Mouse (Mus musculus) hindbrain, embryonic 15.5 days (tissue): ENCODE results near the gene 1700010I14Rik. TPM values are rescaled to one million over a fixed set of nuclear protein-coding genes. Genes with fewer than 3 reads are reported as not detected.

Experiments
- ATAC-seq: fragments of 200-750 bp; cut with Nextera tagmentation; 2 replicates; pipeline ENCODE4 v1.8.0; 2017; ENCODE audit warnings: low read depth, moderate number of reproducible peaks, moderate TSS enrichment; ENCODE audit not compliant: low FRiP score
- H3K27ac ChIP-seq: fragments of 300-500 bp; sonication (generic); replicated peaks from 2 replicates; pipeline ENCODE4 v1.5.1; 2015; ENCODE audit warnings: mild to moderate bottlenecking, inconsistent platforms
- H3K27me3 ChIP-seq: fragments of 300-500 bp; sonication (generic); 2 replicates; pipeline ENCODE4 v1.6.1; 2015; ENCODE audit warnings: control low read depth, inconsistent platforms
- H3K36me3 ChIP-seq: fragments of 300-500 bp; sonication (generic); 2 replicates; pipeline ENCODE4 v1.6.1; 2015; ENCODE audit warnings: control low read depth, inconsistent platforms
- H3K4me1 ChIP-seq: fragments of 300-500 bp; sonication (generic); replicated peaks from 2 replicates; pipeline ENCODE4 v1.6.1; 2015; ENCODE audit warnings: control low read depth, inconsistent platforms
- H3K4me2 ChIP-seq: fragments of 300-500 bp; sonication (generic); 2 replicates; pipeline ENCODE4 v1.6.1; 2015; ENCODE audit warnings: moderate library complexity, mild to moderate bottlenecking, inconsistent platforms
- H3K4me3 ChIP-seq: fragments of 300-500 bp; sonication (generic); 2 replicates; pipeline ENCODE4 v1.5.1; 2015; ENCODE audit warnings: mild to moderate bottlenecking, inconsistent platforms
- H3K9ac ChIP-seq: fragments of 300-500 bp; sonication (generic); 2 replicates; pipeline ENCODE4 v1.6.1; 2015; ENCODE audit warnings: inconsistent platforms
- H3K9me3 ChIP-seq: fragments of 300-500 bp; sonication (generic); 2 replicates; pipeline ENCODE4 v1.6.1; 2016; ENCODE audit warnings: control low read depth, inconsistent platforms
- WGBS: fragments of 180-500 bp; shearing (Covaris S2); methylation state at CpG from one replicate; pipeline ENCODE4 v1.1.7; 2015; 5-methylcytosine and 5-hydroxymethylcytosine counted together
- polyA plus RNA-seq: library from polyadenylated mRNA; unstranded; fragments of >200 nt; fragmentation: Nextera tagmentation; extraction: Ambion mirVana; gene quantifications from 2 replicates; pipeline ENCODE4 v1.2.1, GENCODE M21; 2015

Gene 1700010I14Rik
- polyA plus RNA-seq, 1 experiment from 2014 or later, result 2.7 TPM

GRCm38 (mm10) chr17:8976745-8977144 lies 11.4 kb upstream of the 1700010I14Rik start:
- peaks cover 18% of the 10 kb centered on the region for H3K4me1 ChIP-seq
- no peak overlapping the region for H3K4me2 ChIP-seq
- H3K4me3 ChIP-seq, result no peak overlapping the region
- 87% methylated on average over 6 of the region's 6 CpGs for WGBS
- H3K9me3 ChIP-seq, result no peaks in the 10 kb centered on the region
- no peak overlapping the region for H3K9ac ChIP-seq
- H3K27ac ChIP-seq, result no peak overlapping the region
- no peak for ATAC-seq
- peaks cover 25% of the 10 kb centered on the region for H3K36me3 ChIP-seq
- H3K27me3 ChIP-seq, result no peaks in the 10 kb centered on the region

DNA sequence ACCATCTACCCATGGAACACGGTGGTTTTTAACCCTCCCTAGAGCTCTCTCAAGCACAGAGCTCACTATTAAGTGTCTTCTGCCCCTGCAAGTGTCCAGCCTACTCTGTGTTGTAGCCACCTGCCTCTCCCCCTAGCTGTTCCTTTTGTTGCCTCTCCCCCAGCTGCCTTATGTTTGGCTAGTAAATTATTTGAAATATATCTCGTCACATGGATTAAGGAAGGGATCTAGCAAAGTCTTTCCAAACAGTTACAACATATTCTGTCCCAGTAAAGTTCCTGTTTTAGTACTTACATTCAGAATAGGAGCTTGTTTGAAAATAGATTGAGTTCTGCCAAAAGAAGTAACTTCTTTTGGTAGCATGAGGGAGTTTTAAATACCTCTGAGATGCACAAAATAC lies 10.9 kb upstream of the 1700010I14Rik start:
- Histone ChIP-seq H3K36me3 (peaks cover 30% of the 10 kb centered on the region), H3K9ac (no peak overlapping the region)
- no peak for ATAC-seq

GRCm38 (mm10) chr17:8983576-8983975 lies 4.6 kb upstream of the 1700010I14Rik start:
- peaks cover 25% of the 10 kb centered on the region for H3K36me3 ChIP-seq
- 83% methylated on average over 2 of the region's 2 CpGs for WGBS
- no peak for ATAC-seq
- H3K27me3 ChIP-seq, result no peaks in the 10 kb centered on the region
- H3K9ac ChIP-seq, result no peak overlapping the region
- no peak overlapping the region for H3K4me3 ChIP-seq
- no peak overlapping the region for H3K27ac ChIP-seq
- no peak overlapping the region for H3K4me2 ChIP-seq
- peaks cover 8% of the 10 kb centered on the region for H3K4me1 ChIP-seq
- no peaks in the 10 kb centered on the region for H3K9me3 ChIP-seq

More for the DNA sequence above, 10.9 kb upstream of the 1700010I14Rik start:
- H3K4me3 ChIP-seq, result no peak overlapping the region
- H3K27me3 ChIP-seq, result no peaks in the 10 kb centered on the region
- no peak overlapping the region for H3K27ac ChIP-seq
- WGBS, result 83% methylated on average over 2 of the region's 2 CpGs
- H3K4me2 ChIP-seq, result no peak overlapping the region
- H3K4me1 ChIP-seq, result peaks cover 13% of the 10 kb centered on the region
- H3K9me3 ChIP-seq, result no peaks in the 10 kb centered on the region

DNA sequence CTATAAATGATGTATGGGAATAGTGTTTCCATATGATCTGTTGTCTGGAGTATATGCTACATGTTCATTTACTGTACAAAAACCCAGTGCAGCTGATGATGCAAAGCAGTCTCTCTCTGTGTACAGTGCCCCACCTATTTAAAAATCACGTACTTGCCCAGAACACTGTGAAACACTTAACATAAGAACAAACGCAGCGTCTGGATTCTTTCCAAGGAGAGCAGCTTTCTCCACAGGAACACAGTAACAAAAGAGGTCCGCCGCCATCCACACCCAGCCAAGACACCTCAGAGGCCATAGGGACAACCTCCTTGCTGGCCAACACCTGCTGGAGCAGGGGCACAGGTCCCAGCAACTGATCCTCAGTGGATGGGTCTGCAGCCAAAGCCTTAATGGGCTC lies 2.4 kb upstream of the 1700010I14Rik start:
- Histone ChIP-seq H3K4me3 (no peak overlapping the region), H3K4me2 (no peak overlapping the region), H3K9ac (no peak overlapping the region), H3K27ac (0 out of 2 replicates have a peak overlapping the region, but pooled peaks have one; percentile 18), H3K27me3 (no peaks in the 10 kb centered on the region), H3K36me3 (peaks cover 17% of the 10 kb centered on the region), H3K9me3 (no peaks in the 10 kb centered on the region), H3K4me1 (peaks cover 16% of the 10 kb centered on the region)
- 45% methylated on average over 5 of the region's 5 CpGs for WGBS
- no peak for ATAC-seq

- Histone ChIP-seq H3K27me3 (no peaks in the 10 kb centered on the region), H3K4me2 (no peak overlapping the region), H3K4me1 (peaks cover 16% of the 10 kb centered on the region), H3K9ac (no peak overlapping the region), H3K9me3 (no peaks in the 10 kb centered on the region), H3K4me3 (no peak overlapping the region), H3K27ac (no peak overlapping the region), H3K36me3 (peaks cover 14% of the 10 kb centered on the region)
- WGBS, result 52% methylated on average over 2 of the region's 2 CpGs
- ATAC-seq, result no peak
Measured at GRCm38 (mm10) chr17:8986551-8986950, 1.6 kb upstream of the 1700010I14Rik start.

DNA sequence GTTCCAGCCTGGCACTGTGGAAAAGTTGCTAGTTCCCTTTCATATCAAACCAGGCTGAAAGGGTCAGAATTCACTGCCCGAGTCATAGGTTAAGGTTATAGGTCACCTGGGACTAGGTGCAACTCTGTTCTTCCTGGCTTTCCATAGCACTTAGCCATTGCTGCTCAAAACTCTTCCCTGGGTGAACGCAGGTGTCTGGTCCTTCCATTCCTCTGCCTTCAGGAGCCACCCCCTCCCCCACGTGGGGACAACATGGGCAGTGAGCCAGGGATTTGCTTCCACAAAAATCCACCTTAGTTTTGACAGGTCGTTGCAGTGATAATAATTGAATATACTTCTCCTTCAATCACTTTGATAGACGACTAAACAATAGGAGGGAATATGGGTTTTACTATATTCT lies 764 bp upstream of the 1700010I14Rik start:
- Histone ChIP-seq H3K4me3 (no peak overlapping the region), H3K9ac (no peak overlapping the region), H3K9me3 (no peaks in the 10 kb centered on the region), H3K4me1 (peaks cover 16% of the 10 kb centered on the region), H3K27me3 (no peaks in the 10 kb centered on the region), H3K36me3 (peaks cover 7% of the 10 kb centered on the region), H3K27ac (no peak overlapping the region), H3K4me2 (no peak overlapping the region)
- WGBS, result 80% methylated on average over 5 of the region's 5 CpGs
- no peak for ATAC-seq

DNA sequence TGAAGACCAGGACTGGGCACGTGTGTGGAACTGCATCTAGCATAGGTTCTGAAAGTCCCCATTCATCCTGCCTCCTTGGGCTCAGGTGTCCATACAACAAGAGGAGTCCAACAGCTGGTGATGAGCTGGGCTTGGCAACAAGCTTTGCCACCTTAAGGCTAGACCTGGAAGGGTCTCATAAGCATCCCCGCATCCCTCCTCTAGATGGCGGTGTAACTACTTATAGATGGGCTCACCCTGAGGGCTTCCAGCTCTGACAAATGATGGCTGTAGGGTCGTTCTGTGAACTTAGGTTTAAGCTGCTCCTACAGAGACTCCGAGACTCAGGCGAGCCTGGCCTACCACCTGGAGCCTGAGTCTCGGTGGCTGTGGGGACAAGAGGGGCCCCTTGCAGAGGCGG lies 3.0 kb downstream of the 1700010I14Rik start:
- Histone ChIP-seq H3K4me3 (no peak overlapping the region), H3K9me3 (no peaks in the 10 kb centered on the region), H3K27me3 (no peaks in the 10 kb centered on the region), H3K4me1 (peaks cover 16% of the 10 kb centered on the region), H3K4me2 (no peak overlapping the region), H3K36me3 (no peaks in the 10 kb centered on the region), H3K9ac (no peak overlapping the region), H3K27ac (no peak overlapping the region)
- no peak for ATAC-seq
- 34% methylated on average over 8 of the region's 8 CpGs for WGBS

DNA sequence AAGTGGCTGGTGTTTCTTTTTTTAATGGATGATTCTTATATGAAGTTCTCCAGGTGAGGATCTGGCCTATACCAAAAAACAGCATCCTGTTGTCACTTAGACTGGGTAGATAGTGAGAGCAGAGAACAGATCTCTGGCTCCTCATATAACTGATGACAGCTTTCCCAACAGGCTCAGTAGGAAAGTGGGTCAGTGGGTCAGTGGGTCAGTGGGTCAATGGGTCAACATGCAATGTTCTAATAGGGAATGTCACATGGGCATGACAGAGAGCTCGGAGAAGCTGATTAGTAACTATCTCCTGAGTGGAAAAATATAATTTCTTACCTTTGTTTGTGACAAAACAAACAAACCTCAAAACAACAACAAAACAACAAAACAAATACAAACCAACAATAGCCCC lies 7.2 kb downstream of the 1700010I14Rik start:
- no peak overlapping the region for H3K9ac ChIP-seq
- no peaks in the 10 kb centered on the region for H3K27me3 ChIP-seq
- H3K36me3 ChIP-seq, result 0 out of 2 replicates have a peak, but pooled peaks cover 1% of the 10 kb centered on the region
- no peak overlapping the region for H3K4me3 ChIP-seq
- H3K4me2 ChIP-seq, result no peak overlapping the region
- H3K27ac ChIP-seq, result no peak overlapping the region
- H3K4me1 ChIP-seq, result no peaks in the 10 kb centered on the region
- WGBS, result 76% methylated on average over 1 of the region's 1 CpGs
- no peaks in the 10 kb centered on the region for H3K9me3 ChIP-seq
- no peak for ATAC-seq

- no peak overlapping the region for H3K27ac ChIP-seq
- no peak for ATAC-seq
- 0 out of 2 replicates have a peak, but pooled peaks cover 3% of the 10 kb centered on the region for H3K36me3 ChIP-seq
- no peak overlapping the region for H3K9ac ChIP-seq
- H3K4me2 ChIP-seq, result no peak overlapping the region
- 75% methylated on average over 4 of the region's 4 CpGs for WGBS
- no peak overlapping the region for H3K4me3 ChIP-seq
- H3K4me1 ChIP-seq, result no peaks in the 10 kb centered on the region
- H3K9me3 ChIP-seq, result no peaks in the 10 kb centered on the region
- H3K27me3 ChIP-seq, result no peaks in the 10 kb centered on the region
Measured at GRCm38 (mm10) chr17:9002438-9002837, 14.3 kb downstream of the 1700010I14Rik start.

DNA sequence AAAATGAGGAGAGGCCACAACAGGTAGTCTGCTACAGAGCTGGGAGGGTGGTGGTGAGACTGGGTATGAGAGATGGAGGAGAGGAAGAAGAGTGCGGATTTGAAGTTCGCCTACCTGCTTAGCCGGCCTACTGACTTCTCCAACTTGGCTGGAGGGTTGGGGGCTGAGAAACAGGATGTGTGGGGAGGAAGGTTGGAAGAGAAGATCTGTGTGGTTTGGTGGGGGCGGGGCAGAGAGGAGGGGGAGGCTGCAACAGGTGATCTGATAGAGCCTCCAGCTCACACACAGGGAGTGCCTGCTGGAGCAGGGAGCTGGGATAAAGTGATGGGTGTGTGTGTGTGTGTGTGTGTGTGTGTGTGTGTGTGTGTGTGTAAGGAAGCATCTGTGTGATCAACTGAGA lies 16.4 kb downstream of the 1700010I14Rik start:
- H3K27ac ChIP-seq, result no peak overlapping the region
- H3K27me3 ChIP-seq, result no peaks in the 10 kb centered on the region
- no peaks in the 10 kb centered on the region for H3K4me1 ChIP-seq
- ATAC-seq, result no peak
- WGBS, result 89% methylated on average over 4 of the region's 4 CpGs
- H3K36me3 ChIP-seq, result 0 out of 2 replicates have a peak, but pooled peaks cover 3% of the 10 kb centered on the region
- H3K4me3 ChIP-seq, result no peak overlapping the region
- no peaks in the 10 kb centered on the region for H3K9me3 ChIP-seq
- H3K4me2 ChIP-seq, result no peak overlapping the region
- no peak overlapping the region for H3K9ac ChIP-seq

DNA sequence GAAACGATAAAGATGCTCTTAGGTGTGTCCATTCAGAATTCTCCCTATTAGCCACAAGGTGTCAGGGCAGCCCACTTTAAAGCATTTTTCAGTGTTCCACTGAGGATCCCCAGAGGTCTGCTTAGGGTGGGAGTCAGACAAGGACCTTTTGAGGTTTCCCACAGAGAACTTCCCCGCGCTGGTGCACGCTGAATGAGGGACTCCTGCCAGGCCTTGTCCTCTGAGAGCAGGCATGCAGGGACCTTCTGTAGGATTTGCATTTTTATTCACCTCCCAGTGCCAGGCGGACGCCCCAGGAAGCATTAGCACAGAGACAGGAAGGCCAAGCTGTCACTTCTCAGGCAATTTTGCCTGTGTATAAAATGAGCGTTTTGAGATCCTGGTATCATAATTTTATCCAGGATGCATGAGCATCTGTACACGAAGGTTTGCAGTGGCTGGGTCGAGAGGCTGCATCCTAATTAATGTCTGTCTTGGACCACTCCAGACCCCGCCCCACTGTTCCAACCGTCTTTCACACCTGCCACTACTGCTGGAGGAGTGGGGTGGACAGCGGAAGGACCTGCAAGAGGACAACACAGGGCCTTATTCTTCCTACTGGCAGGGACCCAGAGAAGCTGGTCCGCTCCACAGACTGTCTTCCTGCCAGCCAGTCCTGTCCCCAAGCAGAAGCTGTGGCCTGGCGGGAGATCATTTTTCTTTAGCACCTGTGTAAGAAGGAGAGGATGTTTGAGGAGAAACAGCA lies 35.2 kb downstream of the 1700010I14Rik start:
- peak; percentile 80 for ATAC-seq
- H3K4me3 ChIP-seq, result no peak overlapping the region
- H3K36me3 ChIP-seq, result no peaks in the 10 kb centered on the region
- H3K27ac ChIP-seq, result peak overlapping the region; percentile 50
- no peak overlapping the region for H3K9ac ChIP-seq
- H3K4me1 ChIP-seq, result peaks cover 24% of the 10 kb centered on the region
- 19% methylated on average over 14 of the region's 14 CpGs for WGBS
- peak overlapping the region; percentile 36 for H3K4me2 ChIP-seq
- no peaks in the 10 kb centered on the region for H3K27me3 ChIP-seq
- H3K9me3 ChIP-seq, result no peaks in the 10 kb centered on the region

- H3K27ac ChIP-seq, result no peak overlapping the region
- WGBS, result 77% methylated on average over 5 of the region's 5 CpGs
- no peak overlapping the region for H3K4me3 ChIP-seq
- no peak overlapping the region for H3K9ac ChIP-seq
- H3K36me3 ChIP-seq, result no peaks in the 10 kb centered on the region
- no peaks in the 10 kb centered on the region for H3K27me3 ChIP-seq
- H3K9me3 ChIP-seq, result no peaks in the 10 kb centered on the region
- H3K4me2 ChIP-seq, result no peak overlapping the region
- H3K4me1 ChIP-seq, result peaks cover 25% of the 10 kb centered on the region
- ATAC-seq, result no peak
Measured at GRCm38 (mm10) chr17:9030181-9030580, 42.0 kb downstream of the 1700010I14Rik start.
